Mouse (Mus musculus) limb, embryonic 13.5 days (tissue): ENCODE data around the gene Aym1. TPM values are rescaled to one million over a fixed set of nuclear protein-coding genes. Genes with fewer than 3 reads are reported as not detected.
"Not testable (repeated sequence)": the region's sequence is repeated elsewhere in the genome, so short reads cannot be mapped to it uniquely, and the experiment has no call there.

ENCODE experiments used
- ATAC-seq: fragments of 200-750 bp; cut with Nextera tagmentation; 2 replicates; pipeline ENCODE4 v1.8.0; 2017; ENCODE audit warnings: low read depth, moderate number of reproducible peaks, moderate TSS enrichment; ENCODE audit not compliant: low FRiP score
- H3K27ac ChIP-seq: fragments of 300-500 bp; sonication (generic); 2 replicates; pipeline ENCODE4 v1.5.1; 2015; ENCODE audit warnings: inconsistent platforms, mild to moderate bottlenecking, moderate library complexity
- H3K27me3 ChIP-seq: fragments of 300-500 bp; sonication (generic); 2 replicates; pipeline ENCODE4 v1.6.1; 2015; ENCODE audit warnings: mild to moderate bottlenecking, inconsistent platforms
- H3K36me3 ChIP-seq: fragments of 300-500 bp; sonication (generic); 2 replicates; pipeline ENCODE4 v1.6.1; 2015; ENCODE audit warnings: inconsistent platforms, mild to moderate bottlenecking, moderate library complexity
- H3K4me1 ChIP-seq: fragments of 300-500 bp; sonication (generic); 2 replicates; pipeline ENCODE4 v1.6.1; 2015; ENCODE audit warnings: inconsistent platforms
- H3K4me2 ChIP-seq: fragments of 300-500 bp; sonication (generic); replicated peaks from 2 replicates; pipeline ENCODE4 v1.6.1; 2015; ENCODE audit warnings: inconsistent platforms, mild to moderate bottlenecking, moderate library complexity
- H3K4me3 ChIP-seq: fragments of 300-500 bp; sonication (generic); 2 replicates; pipeline ENCODE4 v1.5.1; 2015; ENCODE audit warnings: moderate library complexity, mild to moderate bottlenecking, inconsistent platforms
- H3K9ac ChIP-seq: fragments of 300-500 bp; sonication (generic); 2 replicates; pipeline ENCODE4 v1.6.1; 2015; ENCODE audit warnings: mild to moderate bottlenecking, inconsistent platforms
- H3K9me3 ChIP-seq: fragments of 300-500 bp; sonication (generic); 2 replicates; pipeline ENCODE4 v1.6.1; 2016; ENCODE audit warnings: inconsistent platforms
- WGBS: fragments of 180-500 bp; shearing (Covaris S2); methylation state at CpG from one replicate; pipeline ENCODE4 v1.1.7; 2015; 5-methylcytosine and 5-hydroxymethylcytosine counted together
- polyA plus RNA-seq: library from polyadenylated mRNA; unstranded; fragments of >200 nt; fragmentation: Nextera tagmentation; extraction: Ambion mirVana; gene quantifications from 2 replicates; pipeline ENCODE4 v1.2.1, GENCODE M21; 2015

Gene Aym1
- polyA plus RNA-seq, 1 experiment from 2014 or later: not detected

DNA sequence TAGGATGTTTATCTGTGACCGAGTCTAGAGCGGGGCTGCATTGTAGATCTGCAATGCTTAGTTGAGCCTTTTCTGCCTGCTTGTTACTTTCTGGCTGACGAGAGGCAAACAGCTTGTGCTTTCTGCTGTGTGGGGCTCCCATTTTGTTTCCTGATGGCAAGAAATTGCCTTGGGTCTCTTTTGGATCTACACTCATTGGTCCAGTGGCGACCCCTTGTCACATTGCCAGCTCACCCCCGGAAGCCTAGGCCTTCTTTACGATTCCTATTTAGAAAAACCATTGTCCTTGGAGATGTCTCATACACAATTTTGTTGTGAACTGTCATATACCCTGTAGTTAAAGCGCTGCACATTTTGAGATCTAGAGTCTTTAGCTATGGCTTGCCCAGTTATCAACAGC, 4.2 kb downstream of the Aym1 start:
- no peak overlapping the region for H3K9ac ChIP-seq
- 70% methylated on average over 7 of the region's 7 CpGs for WGBS
- ATAC-seq: no peak
- H3K4me1 ChIP-seq: peaks cover 22% of the 10 kb centered on the region
- H3K27me3 ChIP-seq: peaks cover 13% of the 10 kb centered on the region; the same call in 1 of the 2 replicates
- H3K27ac ChIP-seq: no peak overlapping the region
- no peak overlapping the region for H3K4me3 ChIP-seq
- H3K36me3 ChIP-seq: no peaks in the 10 kb centered on the region
- H3K9me3 ChIP-seq: no peaks in the 10 kb centered on the region
- no peak overlapping the region for H3K4me2 ChIP-seq

DNA sequence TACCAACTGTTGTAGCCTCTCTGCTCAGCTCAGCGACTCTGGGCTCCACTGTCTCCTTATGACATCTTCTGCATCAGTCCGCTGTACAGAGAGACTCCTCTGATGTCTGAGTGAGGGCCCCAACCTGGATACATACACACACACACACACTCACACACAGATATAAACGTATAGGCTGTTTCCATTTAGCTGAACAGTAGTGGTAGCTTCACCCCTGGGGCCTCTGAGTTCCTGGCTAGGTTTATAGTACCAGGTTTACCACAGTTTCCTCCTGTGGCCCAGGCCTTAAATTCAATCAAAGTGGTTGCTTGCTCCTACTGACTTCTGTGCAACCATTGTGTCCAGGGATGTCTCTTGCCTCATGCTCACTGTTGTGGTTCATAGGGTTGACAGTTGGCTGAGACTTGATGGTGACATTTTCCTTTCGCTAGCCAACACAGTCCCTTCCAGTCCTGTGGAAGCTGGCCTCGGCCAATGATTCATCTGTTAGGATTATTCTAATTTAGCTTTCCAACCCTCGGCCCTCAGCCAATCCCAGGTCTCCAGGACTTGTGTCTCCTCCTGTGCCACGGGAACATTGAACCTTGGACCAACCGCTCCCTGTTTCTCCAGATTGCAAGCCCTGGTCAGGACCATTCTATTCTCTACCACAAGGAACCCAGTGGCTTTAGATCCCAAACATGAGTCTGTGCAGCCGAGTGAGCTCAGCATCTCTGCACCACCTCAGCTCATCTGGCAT, 5.3 kb downstream of the Aym1 start:
- H3K9ac ChIP-seq: no peak overlapping the region
- no peaks in the 10 kb centered on the region for H3K9me3 ChIP-seq
- H3K36me3 ChIP-seq: no peaks in the 10 kb centered on the region
- H3K27ac ChIP-seq: no peak overlapping the region
- peaks cover 17% of the 10 kb centered on the region; the same call in 1 of the 2 replicates for H3K27me3 ChIP-seq
- H3K4me3 ChIP-seq: no peak overlapping the region
- H3K4me1 ChIP-seq: peaks cover 13% of the 10 kb centered on the region
- ATAC-seq: no peak
- WGBS: 78% methylated on average over 9 of the region's 9 CpGs
- H3K4me2 ChIP-seq: no peak overlapping the region

DNA sequence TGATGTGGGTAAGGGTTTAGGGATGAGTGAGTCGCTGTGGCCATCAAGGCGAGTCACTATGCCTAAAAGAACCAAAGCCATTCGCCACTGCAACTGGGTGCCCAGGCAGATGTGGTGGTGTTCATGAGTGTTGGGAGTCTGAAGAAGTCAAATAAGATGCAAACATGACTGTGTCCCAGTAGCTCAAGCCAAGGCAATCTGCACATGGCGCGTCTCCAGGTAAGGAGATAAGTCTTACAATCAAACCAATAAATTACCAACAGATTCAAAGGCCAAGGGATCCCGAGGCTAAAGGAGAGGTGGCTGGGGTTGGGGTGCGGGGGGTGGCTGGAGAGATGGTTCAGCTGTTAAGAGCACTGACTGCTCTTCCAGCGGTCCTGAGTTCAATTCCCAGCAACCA, 6.1 kb downstream of the Aym1 start:
- WGBS: 86% methylated on average over 8 of the region's 8 CpGs
- no peaks in the 10 kb centered on the region for H3K9me3 ChIP-seq
- H3K9ac ChIP-seq: no peak overlapping the region
- H3K27me3 ChIP-seq: peaks cover 17% of the 10 kb centered on the region; the same call in 1 of the 2 replicates
- no peaks in the 10 kb centered on the region for H3K36me3 ChIP-seq
- peaks cover 7% of the 10 kb centered on the region for H3K4me1 ChIP-seq
- no peak overlapping the region for H3K4me3 ChIP-seq
- H3K4me2 ChIP-seq: no peak overlapping the region
- no peak for ATAC-seq
- H3K27ac ChIP-seq: no peak overlapping the region

DNA sequence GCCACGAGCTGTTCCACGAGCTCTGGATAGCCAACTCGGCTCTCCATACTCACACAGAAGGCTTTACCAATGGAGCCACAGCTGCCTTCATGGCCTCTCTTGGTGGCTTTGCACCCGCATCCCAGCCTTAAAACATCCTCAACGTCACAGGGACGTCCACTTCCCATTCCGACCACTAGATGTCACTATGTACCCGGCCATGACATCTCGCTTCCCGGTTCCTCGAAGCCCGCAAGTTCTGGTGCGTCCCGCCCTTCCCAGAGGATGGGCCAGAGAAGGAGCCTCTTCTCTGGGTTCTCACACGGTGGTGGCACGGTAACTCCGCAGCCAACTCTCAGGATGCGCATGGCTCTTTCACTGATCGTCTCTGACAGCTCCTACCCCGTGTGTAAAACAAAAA, 8.8 kb downstream of the Aym1 start:
- no peaks in the 10 kb centered on the region for H3K9me3 ChIP-seq
- H3K9ac ChIP-seq: no peak overlapping the region
- no peaks in the 10 kb centered on the region for H3K4me1 ChIP-seq
- peak; percentile 44; the same call in 1 of the 2 replicates for ATAC-seq
- H3K4me3 ChIP-seq: no peak overlapping the region
- peaks cover 14% of the 10 kb centered on the region; the same call in 1 of the 2 replicates for H3K27me3 ChIP-seq
- H3K4me2 ChIP-seq: peak overlapping the region; percentile 37; the same call in 1 of the 2 replicates
- H3K36me3 ChIP-seq: no peaks in the 10 kb centered on the region
- 4% methylated on average over 20 of the region's 20 CpGs for WGBS
- H3K27ac ChIP-seq: no peak overlapping the region

DNA sequence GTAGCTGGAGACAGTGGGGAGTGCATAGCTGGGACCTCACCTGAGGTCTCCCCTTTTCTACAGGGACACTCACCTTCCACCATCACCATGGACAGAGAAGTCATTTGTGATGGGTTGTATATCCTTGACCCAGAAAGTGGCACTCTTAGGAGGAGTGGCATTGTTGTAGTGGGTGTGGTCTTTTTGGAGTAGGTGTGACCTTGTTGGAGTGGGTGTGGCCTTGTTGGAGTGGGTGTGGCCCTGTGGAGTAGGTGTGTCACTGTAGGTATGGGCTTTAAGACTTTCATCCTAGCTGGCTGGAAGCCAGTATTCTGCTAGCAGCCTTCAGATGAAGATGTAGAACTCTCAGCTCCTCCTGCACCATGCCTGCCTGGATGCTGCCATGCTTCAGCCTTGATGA, 10.6 kb downstream of the Aym1 start:
- H3K4me3 ChIP-seq, H3K4me2 ChIP-seq, H3K4me1 ChIP-seq, H3K27ac ChIP-seq, ATAC-seq, H3K9ac ChIP-seq, H3K36me3 ChIP-seq, H3K9me3 ChIP-seq: not testable (repeated sequence)
- H3K27me3 ChIP-seq: peaks cover 23% of the 10 kb centered on the region

DNA sequence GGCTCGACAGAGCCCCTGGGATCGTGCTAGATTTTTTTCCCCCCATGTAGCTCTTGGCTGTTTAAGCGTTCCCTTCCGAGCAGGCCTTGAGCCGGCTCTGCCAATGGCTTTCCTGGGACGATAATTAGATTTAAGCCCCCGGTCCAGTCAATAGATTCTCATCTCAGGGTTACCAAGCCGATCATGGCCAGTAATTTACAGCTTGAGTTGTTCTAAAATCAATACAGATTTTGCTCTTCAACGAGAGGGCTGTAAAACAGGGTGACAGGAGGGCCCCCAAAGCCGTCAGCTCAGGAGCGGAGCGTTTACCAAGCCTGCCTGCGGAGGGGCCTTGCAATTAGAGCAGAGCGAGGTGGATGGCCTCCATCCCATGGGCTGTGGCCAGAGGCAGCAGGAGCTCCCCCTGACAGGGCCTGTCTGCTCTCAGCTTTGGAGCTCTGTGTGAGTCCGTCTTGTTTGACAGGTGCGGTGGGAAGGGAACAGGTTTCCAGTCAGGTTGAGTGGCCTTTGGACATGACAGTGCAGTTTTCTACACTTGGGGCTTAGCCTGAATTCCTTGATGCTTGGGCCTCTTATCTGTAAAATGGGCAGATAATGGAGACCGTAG, 12.3 kb downstream of the Aym1 start:
- ATAC-seq: no peak
- no peaks in the 10 kb centered on the region for H3K36me3 ChIP-seq
- H3K4me2 ChIP-seq: no peak overlapping the region
- no peak overlapping the region for H3K27ac ChIP-seq
- no peaks in the 10 kb centered on the region for H3K9me3 ChIP-seq
- H3K4me3 ChIP-seq: no peak overlapping the region
- H3K27me3 ChIP-seq: peaks cover 23% of the 10 kb centered on the region
- WGBS: 78% methylated on average over 17 of the region's 17 CpGs
- H3K4me1 ChIP-seq: peaks cover 18% of the 10 kb centered on the region
- no peak overlapping the region; the same call in 1 of the 2 replicates for H3K9ac ChIP-seq

DNA sequence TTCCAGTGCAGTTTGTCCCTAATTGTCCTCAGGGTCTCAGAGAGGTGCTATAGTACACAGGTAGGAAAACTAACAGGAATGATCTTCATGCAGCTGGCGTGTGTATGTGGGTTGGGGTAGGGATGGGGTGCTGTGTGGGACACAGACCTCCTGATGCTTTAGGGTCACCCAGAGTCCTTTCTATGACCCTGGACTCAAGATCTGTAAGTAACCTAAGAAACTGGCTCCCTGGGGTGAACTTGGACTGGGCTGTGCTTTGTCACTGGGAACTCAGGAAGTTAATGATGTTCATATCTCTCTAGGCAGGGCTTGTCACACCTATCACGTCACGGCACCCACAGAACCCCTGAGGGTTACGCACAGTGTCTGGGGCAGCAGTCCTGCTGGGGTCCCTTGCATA, 15.4 kb downstream of the Aym1 start:
- no peak for ATAC-seq
- WGBS: 74% methylated on average over 4 of the region's 4 CpGs
- H3K27ac ChIP-seq: no peak overlapping the region
- peaks cover 34% of the 10 kb centered on the region for H3K4me1 ChIP-seq
- no peak overlapping the region; the same call in 1 of the 2 replicates for H3K9ac ChIP-seq
- H3K36me3 ChIP-seq: no peaks in the 10 kb centered on the region
- H3K4me2 ChIP-seq: peak overlapping the region; percentile 64
- no peaks in the 10 kb centered on the region for H3K9me3 ChIP-seq
- no peak overlapping the region for H3K4me3 ChIP-seq
- peaks cover 10% of the 10 kb centered on the region for H3K27me3 ChIP-seq

DNA sequence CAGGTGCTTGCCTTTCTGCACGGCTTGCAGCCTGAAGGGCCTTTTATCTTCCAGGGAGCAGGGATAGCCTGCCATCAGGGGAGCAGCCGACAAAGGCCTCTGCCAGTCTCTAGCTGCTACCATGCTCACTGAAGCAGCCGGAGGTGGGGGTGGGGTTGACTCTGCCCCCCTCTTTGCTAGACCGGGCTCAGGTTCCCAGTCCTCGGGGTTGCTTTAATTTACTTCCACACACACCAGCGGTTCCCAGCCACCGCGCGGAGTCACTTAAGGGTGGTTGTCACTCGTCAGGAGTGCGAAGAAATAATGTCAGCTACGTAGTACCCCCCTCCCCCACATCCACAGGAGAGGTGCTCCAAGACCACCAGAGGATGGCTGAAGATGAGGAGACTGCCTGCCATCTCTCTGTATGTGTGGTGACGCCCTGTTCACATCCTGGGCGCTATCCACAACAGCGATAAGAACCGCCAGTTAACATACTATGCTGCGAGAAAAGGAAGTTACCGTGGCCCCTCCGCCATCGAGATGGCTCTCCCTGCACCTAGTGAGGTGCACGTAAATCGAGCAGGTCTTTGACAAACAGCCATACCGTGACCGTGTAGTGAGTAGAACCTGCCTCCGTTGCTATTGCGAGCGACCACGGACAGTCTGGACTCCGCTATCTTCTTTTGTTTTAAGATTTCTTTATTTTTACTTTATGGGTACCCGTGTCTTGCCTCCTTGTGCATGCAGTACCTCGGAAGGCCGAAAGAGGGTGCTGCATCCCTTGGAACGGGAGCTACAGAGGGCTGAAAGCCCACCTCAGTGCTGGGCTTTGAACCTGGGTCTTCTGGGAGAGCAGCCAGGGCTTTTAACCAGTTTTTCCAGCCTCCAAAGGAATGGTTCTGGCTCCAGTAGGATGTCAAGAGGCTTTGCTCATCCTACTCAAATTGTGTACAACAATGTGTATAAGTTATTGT, 16.2 kb downstream of the Aym1 start:
- H3K4me2 ChIP-seq: peak overlapping the region; percentile 64
- peak overlapping the region; percentile 50; the same call in 1 of the 2 replicates for H3K9ac ChIP-seq

DNA sequence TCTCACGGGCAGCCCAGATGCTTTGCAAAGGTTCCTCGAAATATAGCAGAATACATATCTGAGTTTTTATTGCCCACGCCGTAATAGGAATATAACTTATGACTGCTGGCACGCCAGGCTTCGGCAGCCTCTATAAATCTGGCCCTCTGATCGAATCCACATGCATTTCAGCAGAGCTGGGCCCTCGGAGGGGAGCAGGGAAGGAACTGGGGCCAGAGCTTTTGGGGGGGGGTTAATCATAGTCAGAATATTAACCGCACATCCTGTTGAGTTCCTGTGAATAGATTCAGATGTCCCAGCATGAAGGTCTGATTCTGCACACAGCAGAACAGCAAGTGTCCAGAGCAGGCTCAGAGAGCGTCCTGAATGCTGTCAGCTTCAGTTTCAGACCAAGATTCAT, 17.2 kb downstream of the Aym1 start:
- H3K36me3 ChIP-seq: no peaks in the 10 kb centered on the region
- peaks cover 34% of the 10 kb centered on the region for H3K4me1 ChIP-seq
- WGBS: 34% methylated on average over 10 of the region's 10 CpGs
- peaks cover 10% of the 10 kb centered on the region for H3K27me3 ChIP-seq
- H3K9me3 ChIP-seq: no peaks in the 10 kb centered on the region
- peak overlapping the region; percentile 67 for H3K27ac ChIP-seq
- peak; percentile 69 for ATAC-seq
- H3K9ac ChIP-seq: no peak overlapping the region
- peak overlapping the region; percentile 64 for H3K4me2 ChIP-seq
- no peak overlapping the region for H3K4me3 ChIP-seq

More for the DNA sequence above, 16.2 kb downstream of the Aym1 start:
- Histone ChIP-seq H3K36me3 (no peaks in the 10 kb centered on the region), H3K4me1 (peaks cover 34% of the 10 kb centered on the region), H3K4me3 (peak overlapping the region; percentile 35), H3K9me3 (no peaks in the 10 kb centered on the region), H3K27ac (peak overlapping the region; percentile 67; the same call in 1 of the 2 replicates), H3K27me3 (peaks cover 10% of the 10 kb centered on the region)
- 3% methylated on average over 33 of the region's 33 CpGs for WGBS
- peak; percentile 46; the same call in 1 of the 2 replicates for ATAC-seq

DNA sequence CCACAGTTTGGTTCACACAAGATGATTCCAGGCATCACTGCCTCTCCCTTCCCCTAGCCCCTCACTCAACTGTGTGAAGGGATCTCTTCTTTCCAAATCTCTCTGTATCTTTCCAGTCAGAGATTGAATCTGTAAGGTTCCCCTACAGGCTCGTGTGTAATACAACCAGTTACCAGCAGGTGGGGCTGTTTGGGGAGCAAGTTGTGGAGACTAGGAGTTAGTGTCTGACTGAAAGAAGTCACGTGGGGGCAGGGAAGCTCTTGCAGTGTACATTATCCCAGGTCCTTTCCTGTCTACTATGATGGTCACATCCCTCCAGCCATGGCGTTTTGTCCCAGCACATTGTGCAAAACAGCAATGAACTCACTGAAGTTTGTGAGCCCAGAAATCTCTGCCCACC, 18.7 kb downstream of the Aym1 start:
- 33% methylated on average over 3 of the region's 3 CpGs for WGBS

DNA sequence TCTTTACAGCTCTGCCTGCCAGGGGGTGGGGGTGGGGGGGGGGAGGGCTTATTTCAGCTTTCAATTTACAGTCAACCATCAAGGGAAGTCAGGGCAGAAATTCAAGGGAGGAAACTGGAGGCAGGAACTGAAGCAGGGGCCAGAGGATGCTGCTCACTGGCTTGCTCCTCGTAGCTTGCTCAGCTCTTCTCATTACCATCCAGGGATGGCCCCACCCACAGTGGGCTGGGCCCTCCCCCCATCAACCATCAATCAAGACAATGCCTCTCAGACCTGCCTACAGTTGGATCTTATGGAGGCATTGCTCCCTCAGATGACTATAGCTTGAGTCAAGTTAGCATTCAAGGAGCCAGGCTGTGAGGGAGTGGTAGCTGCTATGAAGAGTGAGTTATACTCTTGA, 19.2 kb downstream of the Aym1 start:
- H3K9me3 ChIP-seq: no peaks in the 10 kb centered on the region
- H3K4me2 ChIP-seq: no peak overlapping the region
- no peak overlapping the region for H3K27ac ChIP-seq
- peaks cover 34% of the 10 kb centered on the region for H3K4me1 ChIP-seq
- 53% methylated on average over 1 of the region's 1 CpGs for WGBS
- H3K27me3 ChIP-seq: peaks cover 10% of the 10 kb centered on the region
- no peak overlapping the region for H3K4me3 ChIP-seq
- ATAC-seq: no peak
- H3K9ac ChIP-seq: no peak overlapping the region
- H3K36me3 ChIP-seq: no peaks in the 10 kb centered on the region

More for the DNA sequence above, 18.7 kb downstream of the Aym1 start:
- H3K27me3 ChIP-seq: peaks cover 10% of the 10 kb centered on the region
- no peaks in the 10 kb centered on the region for H3K36me3 ChIP-seq
- no peak for ATAC-seq
- H3K4me3 ChIP-seq: no peak overlapping the region
- no peaks in the 10 kb centered on the region for H3K9me3 ChIP-seq
- no peak overlapping the region for H3K4me2 ChIP-seq
- H3K27ac ChIP-seq: peak overlapping the region; percentile 67; the same call in 1 of the 2 replicates
- no peak overlapping the region for H3K9ac ChIP-seq
- H3K4me1 ChIP-seq: peaks cover 34% of the 10 kb centered on the region

DNA sequence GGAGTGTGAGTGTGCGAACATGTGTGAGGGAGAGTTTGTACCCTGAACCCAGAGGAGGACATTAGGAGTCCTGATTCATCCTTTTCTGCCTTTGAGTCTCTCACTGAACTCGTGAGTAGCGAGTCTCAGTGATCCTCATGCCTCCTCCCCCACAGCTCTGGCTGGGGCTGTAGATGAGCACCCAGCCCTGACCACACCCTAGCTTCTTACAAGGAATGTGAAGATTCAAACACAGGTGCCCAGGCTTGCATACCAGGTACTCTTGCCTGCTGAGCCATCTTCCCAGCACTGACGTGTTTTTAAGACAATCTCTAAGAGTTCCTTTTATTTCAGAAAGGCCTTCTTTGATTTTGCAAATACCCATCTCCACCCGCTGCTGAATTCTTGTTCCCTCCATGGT, 22.3 kb downstream of the Aym1 start:
- Histone ChIP-seq H3K4me2 (no peak overlapping the region), H3K36me3 (no peaks in the 10 kb centered on the region), H3K27ac (no peak overlapping the region), H3K9ac (no peak overlapping the region), H3K4me1 (peaks cover 16% of the 10 kb centered on the region), H3K9me3 (no peaks in the 10 kb centered on the region), H3K4me3 (no peak overlapping the region), H3K27me3 (0 out of 2 replicates have a peak, but pooled peaks cover 3% of the 10 kb centered on the region)
- ATAC-seq: no peak
- 72% methylated on average over 5 of the region's 5 CpGs for WGBS
